Mouse (Mus musculus) CD4-positive, CD25-positive, alpha-beta regulatory T cell, adult 2 months (primary cell): ENCODE measurements at regions not wholly inside any gene's neighbourhood (a gene's known extent, or its start where the extent isn't known, plus 50 kb on each side); places are given as distances from the start of the nearest gene placed in this dataset.
"Not testable (repeated sequence)": the region's sequence is repeated elsewhere in the genome, so short reads cannot be mapped to it uniquely, and the experiment has no call there.

Experiments
- DNase-seq: peaks from one replicate; pipeline ENCODE4 v3.0.0-alpha.2; 2012; ENCODE audit warnings: low read depth, low spot score

GRCm38 (mm10) chr13:74969244-74969643 is 120.4 kb upstream of the Pcsk1 start:
- DNase-seq, result no peak

GRCm38 (mm10) chr13:74955876-74956275 is 133.8 kb upstream of the Pcsk1 start:
- DNase-seq, result no peak

GRCm38 (mm10) chr13:74913655-74914054 is 105.0 kb upstream of the Cast start:
- DNase-seq, result not testable (repeated sequence)

GRCm38 (mm10) chr13:74903213-74904055 is 94.8 kb upstream of the Cast start:
- peak; percentile 43 for DNase-seq

DNA sequence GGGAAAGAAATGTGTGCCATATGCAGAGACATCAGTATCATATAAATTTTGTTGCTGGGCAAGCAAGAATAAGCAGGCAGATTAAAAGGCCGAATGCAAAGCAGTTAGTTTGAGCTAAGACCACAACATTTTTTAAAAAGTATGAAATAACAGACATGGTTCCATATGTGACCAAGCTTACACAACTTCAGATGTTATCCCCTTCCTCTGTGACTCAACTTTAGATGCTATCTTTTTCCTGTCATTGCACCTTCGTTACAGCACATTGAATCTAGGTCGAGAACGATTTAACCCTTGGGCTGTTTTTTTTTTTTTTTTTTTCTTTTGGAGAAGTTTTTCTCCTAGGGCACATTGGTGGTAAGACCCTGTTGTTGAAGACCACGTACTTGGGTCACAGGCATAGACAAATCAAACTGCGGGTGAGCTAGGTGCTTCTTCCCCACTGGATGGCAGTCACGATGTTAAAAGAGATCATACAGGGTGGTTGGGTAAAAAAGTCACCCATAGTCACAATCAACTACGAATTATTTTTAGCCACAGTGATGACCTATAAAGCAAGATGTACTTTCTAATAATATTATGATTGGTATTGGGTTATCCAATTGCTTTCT is 81.4 kb upstream of the Cast start:
- peak; percentile 22 for DNase-seq

DNA sequence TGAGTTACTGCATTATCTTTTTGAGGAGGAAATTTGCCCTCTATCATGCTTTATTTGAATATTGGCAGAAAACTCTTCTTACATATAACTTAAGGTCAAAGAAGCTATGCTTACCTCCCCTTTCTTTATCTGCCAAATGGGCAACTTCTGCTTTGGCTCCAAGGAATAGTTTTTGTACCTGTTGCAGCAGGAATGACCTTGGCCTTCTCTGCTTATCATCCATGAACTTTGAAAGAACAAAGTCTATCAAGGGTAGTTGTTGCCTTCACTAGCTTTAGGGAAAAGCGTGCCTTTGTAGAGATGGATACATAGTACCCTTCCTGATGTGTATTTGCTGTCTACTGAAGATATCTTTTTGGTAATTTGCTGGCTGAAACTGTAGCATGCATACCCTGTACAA is 59.1 kb upstream of the Cast start:
- no peak for DNase-seq

DNA sequence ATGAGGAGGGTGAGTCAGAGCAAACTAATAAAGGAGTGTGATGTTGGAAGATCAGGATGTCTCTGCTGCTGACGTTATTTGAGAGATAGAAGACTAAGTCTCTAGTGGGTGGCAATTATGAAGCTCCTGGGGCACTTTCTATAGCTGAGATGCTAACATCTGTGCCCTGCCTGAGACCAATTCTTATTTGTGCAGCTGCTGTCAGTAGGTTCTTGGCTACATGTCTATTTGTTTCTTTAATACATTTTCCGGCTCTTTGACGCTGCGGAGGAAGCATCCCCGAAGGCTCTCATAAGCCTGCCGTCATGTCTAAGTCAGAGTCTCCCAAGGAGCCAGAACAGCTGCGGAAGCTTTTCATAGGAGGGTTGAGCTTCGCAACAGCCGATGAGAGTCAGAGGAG is 55.4 kb upstream of the Cast start:
- DNase-seq, result no peak

DNA sequence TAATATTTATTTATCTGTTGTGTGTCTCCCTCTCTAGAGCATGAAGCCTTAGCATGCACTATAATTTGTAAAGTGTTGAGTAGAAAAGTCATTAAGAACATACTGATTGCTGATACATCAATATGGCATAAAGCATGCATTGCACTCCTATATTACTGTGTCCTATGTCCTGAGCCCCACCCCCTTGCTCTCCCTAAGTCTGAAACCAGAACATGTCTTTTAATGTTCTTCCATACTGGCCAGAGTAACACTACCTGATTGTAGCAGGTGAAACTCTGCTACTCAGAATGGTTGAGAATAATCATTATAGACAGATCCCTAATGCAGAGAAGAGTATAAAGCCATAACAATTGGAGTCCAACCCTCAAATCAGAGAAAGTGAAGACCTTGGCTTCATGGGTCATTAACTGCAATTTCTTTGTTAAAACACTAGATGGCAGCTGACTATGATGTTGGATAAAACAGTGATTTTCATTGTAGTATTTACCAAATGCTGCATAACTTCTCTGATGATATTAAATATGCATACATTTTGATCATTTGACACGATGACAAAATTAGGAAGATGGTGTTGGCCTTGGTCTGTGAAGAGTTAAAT is 52.9 kb upstream of the Cast start:
- peak; percentile 41 for DNase-seq
